Mouse (Mus musculus): ENCODE data around the gene Nefh.

Nefh gene

GRCm38 (mm10) chr11:4953401-4953800 is 5.5 kb upstream of the Nefh start:
- DNase-seq (ENCODE audit: low spot score in 2 of 2) = no peak

- no peak for DNase-seq (ENCODE audit: low spot score in 2 of 2)
Observed at GRCm38 (mm10) chr11:4949256-4950044, 1.6 kb upstream of the Nefh start.

GRCm38 (mm10) chr11:4948792-4949191 is 928 bp upstream of the Nefh start:
- DNase-seq (ENCODE audit: low spot score in 2 of 2) = no peak

- peak; percentile 71 to 74 for DNase-seq (ENCODE audit: low spot score in 2 of 2)
Observed at GRCm38 (mm10) chr11:4946947-4947812, 684 bp downstream of the Nefh start.

- DNase-seq (ENCODE audit: low spot score in 2 of 2) = no peak
Observed at GRCm38 (mm10) chr11:4946530-4946929, 1.3 kb downstream of the Nefh start.

GRCm38 (mm10) chr11:4936243-4936642 is 11.6 kb downstream of the Nefh start:
- no peak for DNase-seq (ENCODE audit: low spot score in 2 of 2)

- no peak for DNase-seq (ENCODE audit: low spot score in 2 of 2)
Observed at GRCm38 (mm10) chr11:4931009-4931601, 16.8 kb downstream of the Nefh start.

- DNase-seq (ENCODE audit: low spot score in 2 of 2) = peak in 1 of 2 experiments; percentile 27
Observed at GRCm38 (mm10) chr11:4927224-4927623, 20.6 kb downstream of the Nefh start.

GRCm38 (mm10) chr11:4921751-4922150 is 26.1 kb downstream of the Nefh start:
- DNase-seq (ENCODE audit: low spot score in 2 of 2) = no peak

- DNase-seq (ENCODE audit: low spot score in 2 of 2) = no peak
Observed at GRCm38 (mm10) chr11:4921281-4921680, 26.6 kb downstream of the Nefh start.

- DNase-seq (ENCODE audit: low spot score in 2 of 2) = peak; percentile 37 to 54
Observed at GRCm38 (mm10) chr11:4916068-4916467, 31.8 kb downstream of the Nefh start.

GRCm38 (mm10) chr11:4906231-4906630 is 41.6 kb downstream of the Nefh start:
- no peak for DNase-seq (ENCODE audit: low spot score in 2 of 2)

GRCm38 (mm10) chr11:4901956-4902355 is 45.9 kb downstream of the Nefh start:
- DNase-seq (ENCODE audit: low spot score in 2 of 2) = no peak

GRCm38 (mm10) chr11:4900437-4900836 is 47.4 kb downstream of the Nefh start:
- DNase-seq (ENCODE audit: low spot score in 2 of 2) = no peak

- peak; percentile 57 to 72 for DNase-seq (ENCODE audit: low spot score in 2 of 2)
Observed at GRCm38 (mm10) chr11:4894848-4895816, 52.7 kb downstream of the Nefh start, which contains the start of gene Thoc5. Gene Thoc5, plus strand, starts transcription at chr11:4895320.
